Mouse (Mus musculus): Measurements from ENCODE around the gene Usp40. TPM values are rescaled to one million over a fixed set of nuclear protein-coding genes. Genes with fewer than 3 reads are reported as not detected.
A peak's percentile ranks its signal among the peaks of the same experiment; 100 is the strongest.

Gene Usp40
- total RNA-seq, 2 experiments from 2014 or later: 15.1 to 27.2 TPM

DNA sequence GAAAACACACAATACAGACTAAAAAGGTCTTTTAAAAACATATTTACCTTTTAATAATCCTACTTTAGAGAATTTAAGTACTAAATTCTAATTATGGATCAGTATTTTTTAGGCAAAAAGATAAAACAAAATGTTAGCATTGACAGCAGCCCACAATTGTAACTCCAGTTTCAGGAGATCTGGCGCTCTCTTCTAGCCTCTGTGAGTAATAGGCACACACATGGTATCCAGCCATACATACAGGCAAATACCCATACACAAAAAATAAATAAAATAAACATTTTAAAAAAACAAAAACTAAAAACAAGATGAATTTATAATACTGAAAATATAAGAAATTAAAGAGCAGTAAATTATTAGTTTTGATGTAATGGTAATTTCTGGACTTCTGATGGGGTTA lies 49.4 kb downstream of the Usp40 start:
- intact Hi-C loops (cut with DNase I): no loop called here
- DNase-seq (ENCODE audit: low spot score in 2 of 2): no peak

DNA sequence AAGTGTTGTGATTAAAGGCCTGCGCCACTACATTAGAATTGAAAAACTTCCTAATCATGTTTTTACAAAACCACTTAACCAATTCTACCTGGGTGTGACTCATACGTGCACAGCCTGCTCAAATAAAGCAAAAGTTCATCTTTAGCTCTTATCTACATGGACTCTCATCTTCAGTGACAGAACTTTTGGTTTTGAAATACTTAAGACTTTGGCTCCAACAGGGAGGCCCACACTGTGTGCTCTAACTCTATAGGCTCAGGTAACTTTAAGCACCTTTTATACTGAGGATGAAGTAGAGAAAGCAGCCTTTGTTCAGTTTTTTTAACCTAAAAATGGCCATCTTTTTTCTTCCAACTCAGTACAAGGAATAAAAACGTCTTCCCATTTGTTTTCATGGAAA lies 55.3 kb downstream of the Usp40 start:
- DNase-seq (ENCODE audit: low spot score in 2 of 2): no peak
- intact Hi-C loops (cut with DNase I): no loop called here

DNA sequence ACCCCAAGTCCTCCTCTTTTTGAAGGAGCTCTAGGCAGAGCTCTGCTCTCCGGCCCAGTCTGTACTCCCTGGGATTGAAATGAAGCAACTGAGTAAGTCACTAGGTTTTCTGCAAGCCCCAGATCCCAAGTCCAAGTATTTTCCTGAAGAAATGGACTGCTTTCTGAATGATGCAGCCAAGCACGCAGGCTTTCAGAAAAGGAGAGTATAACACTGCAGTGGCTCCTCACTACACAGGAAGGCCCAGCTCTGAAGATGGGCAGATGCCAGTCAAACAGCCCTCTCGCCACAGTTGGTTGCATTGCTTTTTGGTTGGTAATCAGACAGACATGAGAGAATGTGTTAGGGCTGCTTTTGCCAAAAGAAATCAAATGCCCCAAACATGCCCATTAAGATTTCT lies 56.7 kb downstream of the Usp40 start:
- intact Hi-C loops (cut with DNase I): no loop called here
- DNase-seq (ENCODE audit: low spot score in 2 of 2): no peak

DNA sequence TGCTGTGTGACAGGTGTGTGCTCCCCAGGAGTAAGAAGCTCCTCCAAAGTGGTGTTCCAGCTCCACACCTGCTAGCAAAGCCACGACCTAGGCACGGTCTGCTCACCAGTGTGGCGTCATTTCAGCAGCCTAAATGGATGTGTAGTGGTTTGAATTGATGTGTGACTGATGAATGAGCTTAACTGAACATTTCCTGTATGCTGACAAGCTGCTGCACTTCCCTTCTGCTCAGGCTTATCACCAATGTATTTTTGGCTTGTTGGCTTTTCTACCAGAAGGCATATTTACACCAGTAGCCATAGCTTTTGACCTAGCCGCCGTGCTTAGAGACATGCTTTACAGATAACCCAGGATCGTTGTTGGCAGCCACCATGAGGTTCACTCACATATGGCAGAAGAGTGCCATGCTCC lies 60.7 kb downstream of the Usp40 start:
- intact Hi-C loops (cut with DNase I): no loop called here
- no peak for DNase-seq (ENCODE audit: low spot score in 2 of 2)

- DNase-seq (ENCODE audit: low spot score in 2 of 2): no peak
- intact Hi-C loops (cut with DNase I): no loop called here
Measured at GRCm38 (mm10) chr1:87941765-87942164, 66.6 kb downstream of the Usp40 start.

DNA sequence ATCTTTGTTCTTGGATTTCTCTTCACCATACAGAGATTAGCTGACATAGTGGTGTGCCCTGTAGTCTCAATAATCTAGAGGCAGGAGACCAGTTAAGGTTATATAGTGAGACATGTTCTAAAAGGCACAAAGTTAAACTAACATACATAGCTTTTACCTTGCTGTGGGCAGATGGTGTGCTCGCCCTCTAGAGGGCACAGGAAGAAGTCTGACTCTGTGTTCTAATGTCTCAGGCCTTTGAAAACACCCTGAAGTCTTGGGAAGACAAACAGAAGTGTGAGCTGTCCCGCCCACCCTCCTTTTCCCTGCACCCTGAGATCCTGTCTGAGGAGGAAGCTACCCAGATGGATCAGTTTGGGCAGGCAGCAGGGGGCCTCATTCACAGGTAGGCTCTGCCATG lies 71.8 kb downstream of the Usp40 start:
- no peak for DNase-seq (ENCODE audit: low spot score in 2 of 2)
- intact Hi-C loops (cut with DNase I): no loop called here

- DNase-seq (ENCODE audit: low spot score in 2 of 2): peak; percentile 53 to 55
- intact Hi-C loops (cut with DNase I): no loop called here
Measured at GRCm38 (mm10) chr1:87936075-87936474, 72.3 kb downstream of the Usp40 start.

DNA sequence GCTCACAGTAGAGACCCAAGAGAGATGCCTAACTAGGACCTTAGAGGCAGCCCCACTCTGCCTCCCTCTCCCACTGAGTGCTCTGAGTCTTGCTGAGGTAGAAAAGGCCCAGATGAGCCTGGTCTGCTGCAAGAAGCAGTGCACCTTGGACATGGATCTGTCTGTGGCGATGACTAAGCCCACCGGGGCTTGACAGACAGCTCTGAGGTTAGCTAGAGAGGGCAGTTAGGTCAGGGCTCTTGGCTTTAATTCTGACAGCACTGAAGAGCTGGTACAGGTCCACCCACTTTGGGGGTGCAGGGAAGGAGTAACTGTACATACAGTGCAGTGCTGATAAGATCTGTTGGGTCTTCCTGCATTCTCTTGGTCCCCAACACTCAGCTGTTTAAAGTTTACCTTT lies 72.8 kb downstream of the Usp40 start:
- intact Hi-C loops (cut with DNase I): no loop called here
- no peak for DNase-seq (ENCODE audit: low spot score in 2 of 2)

GRCm38 (mm10) chr1:87935095-87935494 lies 73.3 kb downstream of the Usp40 start:
- intact Hi-C loops (cut with DNase I): no loop called here
- peak in 1 of 2 experiments; percentile 34 for DNase-seq (ENCODE audit: low spot score in 2 of 2)

GRCm38 (mm10) chr1:87933051-87933450 lies 75.3 kb downstream of the Usp40 start:
- intact Hi-C loops (cut with DNase I): no loop called here
- peak in 1 of 2 experiments; percentile 41 for DNase-seq (ENCODE audit: low spot score in 2 of 2)

- no peak for DNase-seq (ENCODE audit: low spot score in 2 of 2)
- intact Hi-C loops (cut with DNase I): loop anchor here (10.0 kb wide), 1 partner anchor 475 kb away; no protein-coding TSS in a partner anchor
Measured at GRCm38 (mm10) chr1:87929730-87930129, 78.6 kb downstream of the Usp40 start.

GRCm38 (mm10) chr1:87924888-87925287 lies 83.5 kb downstream of the Usp40 start:
- intact Hi-C loops (cut with DNase I): loop anchor here (5.0 to 10.0 kb wide), 3 partner anchors 133 to 470 kb away; no protein-coding TSS in a partner anchor
- DNase-seq (ENCODE audit: low spot score in 2 of 2): no peak

DNA sequence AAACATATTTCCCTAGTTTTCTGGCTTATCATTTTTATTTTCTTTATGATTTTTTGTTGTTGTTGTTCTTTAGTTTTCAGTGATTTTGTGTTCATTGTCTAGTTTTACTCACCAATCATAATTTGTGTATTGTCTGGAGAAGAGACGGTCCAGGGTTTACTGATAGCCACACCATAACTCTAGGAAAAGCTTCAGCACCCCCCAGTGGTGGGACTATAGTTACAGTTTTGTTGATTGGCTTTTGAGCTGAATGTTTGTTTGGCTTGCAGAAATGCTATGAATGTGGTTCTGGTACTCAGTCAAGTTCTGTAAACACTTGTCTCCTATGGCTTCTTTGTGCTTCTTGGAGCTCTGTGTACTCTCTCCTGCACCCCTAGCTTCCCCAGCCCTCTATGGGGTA lies 85.7 kb downstream of the Usp40 start:
- no peak for DNase-seq (ENCODE audit: low spot score in 2 of 2)
- intact Hi-C loops (cut with DNase I): loop anchor here (5.0 to 10.0 kb wide), 3 partner anchors 130 to 468 kb away; no protein-coding TSS in a partner anchor

DNA sequence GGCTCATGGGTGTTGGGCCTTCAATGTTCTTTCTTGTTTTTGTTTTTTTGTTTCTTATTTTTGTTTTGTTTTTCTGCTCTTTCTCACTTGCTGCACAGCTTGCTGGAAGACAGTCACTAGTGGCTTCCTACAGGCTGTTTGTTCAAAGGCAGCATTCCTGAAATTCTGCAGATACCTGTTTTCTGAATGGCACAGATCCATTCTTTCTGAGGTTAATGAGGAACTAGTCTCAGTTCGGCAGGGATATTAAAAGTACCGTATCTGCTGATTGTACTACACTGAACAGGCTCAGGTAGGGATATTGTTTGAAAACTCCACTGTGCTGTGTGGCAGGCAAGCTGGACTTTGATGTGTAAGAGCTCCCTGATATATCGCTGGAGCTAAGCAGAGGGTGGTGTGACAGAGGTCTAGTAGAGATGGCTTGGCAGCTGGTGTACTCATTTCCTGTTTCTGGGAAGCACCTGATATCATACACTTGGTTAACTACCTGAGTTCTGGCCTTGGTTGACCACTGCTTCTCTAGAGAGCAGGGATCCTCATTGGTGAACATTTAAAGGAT lies 88.2 kb downstream of the Usp40 start:
- intact Hi-C loops (cut with DNase I): loop anchor here (5.0 to 10.0 kb wide), 3 partner anchors 128 to 465 kb away; no protein-coding TSS in a partner anchor
- no peak for DNase-seq (ENCODE audit: low spot score in 2 of 2)

DNA sequence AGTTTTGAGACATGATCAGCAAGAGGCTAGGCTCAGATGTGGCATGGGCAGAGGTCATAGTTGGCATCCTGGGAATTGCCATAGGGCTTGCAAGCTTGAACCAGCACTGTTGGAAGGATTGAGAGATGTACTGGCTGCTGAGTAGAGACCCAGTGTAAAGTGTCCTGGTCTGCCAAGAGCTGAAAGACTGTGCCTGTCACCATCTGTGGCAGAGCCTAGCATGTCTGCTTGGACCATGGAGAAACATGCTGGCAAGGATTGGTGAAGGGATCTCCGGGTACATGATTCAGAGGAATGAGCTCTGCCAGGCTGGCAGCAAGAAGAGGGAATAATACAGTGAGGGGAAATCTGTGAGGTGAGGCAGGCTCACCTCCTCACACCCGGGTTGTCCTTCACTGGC lies 90.3 kb downstream of the Usp40 start:
- intact Hi-C loops (cut with DNase I): no loop called here
- no peak for DNase-seq (ENCODE audit: low spot score in 2 of 2)

DNA sequence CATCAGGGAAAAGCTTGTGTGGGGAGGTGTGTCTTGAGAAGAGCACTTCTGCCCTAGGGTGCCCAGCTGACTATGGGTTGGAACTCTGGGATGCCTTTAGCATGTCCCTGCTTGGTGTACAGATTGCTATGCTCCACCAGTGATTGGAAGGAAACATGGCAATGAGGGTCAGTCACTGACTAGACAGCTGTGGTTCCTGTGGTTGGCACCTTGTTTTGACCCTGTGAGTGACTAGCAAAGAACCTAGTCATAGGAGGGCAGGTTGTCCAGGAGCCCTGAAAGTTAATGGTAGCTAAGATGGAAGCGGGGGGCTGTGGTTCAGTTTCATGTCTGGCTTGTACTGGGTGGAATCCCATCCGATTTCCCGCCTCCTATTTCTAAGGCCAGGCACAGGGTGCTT lies 91.0 kb downstream of the Usp40 start:
- no peak for DNase-seq (ENCODE audit: low spot score in 2 of 2)
- intact Hi-C loops (cut with DNase I): no loop called here

- intact Hi-C loops (cut with DNase I): loop anchor here (5.0 kb wide), 1 partner anchor 61 kb away; the partner anchor contains the start of gene Dgkd
- DNase-seq (ENCODE audit: low spot score in 2 of 2): no peak
Measured at GRCm38 (mm10) chr1:87913356-87913755, 95.0 kb downstream of the Usp40 start.

DNA sequence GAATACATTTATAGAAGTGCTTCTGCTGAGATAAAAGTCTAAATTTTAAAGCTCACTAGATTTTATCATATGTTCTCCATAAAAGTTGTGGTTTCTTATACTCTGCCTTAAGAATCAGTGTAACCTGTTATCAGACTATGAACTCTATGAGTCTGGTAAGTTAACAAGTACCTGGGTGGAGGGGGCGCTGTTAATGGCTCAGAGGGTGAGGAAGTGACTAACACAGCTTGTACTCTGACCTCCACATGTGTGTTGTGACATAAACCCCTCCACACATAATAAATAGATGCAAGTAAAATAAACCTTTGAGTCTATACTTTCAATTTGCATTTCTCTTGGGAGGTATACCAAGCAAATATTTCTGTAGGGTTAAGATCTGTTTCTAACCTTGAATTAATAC lies 97.9 kb downstream of the Usp40 start:
- intact Hi-C loops (cut with DNase I): loop anchor here (5.0 kb wide), 1 partner anchor 58 kb away; the partner anchor contains the start of gene Dgkd
- no peak for DNase-seq (ENCODE audit: low spot score in 2 of 2)

- no peak for DNase-seq (ENCODE audit: low spot score in 2 of 2)
- intact Hi-C loops (cut with DNase I): no loop called here
Measured at GRCm38 (mm10) chr1:87909565-87909964, 98.8 kb downstream of the Usp40 start.

DNA sequence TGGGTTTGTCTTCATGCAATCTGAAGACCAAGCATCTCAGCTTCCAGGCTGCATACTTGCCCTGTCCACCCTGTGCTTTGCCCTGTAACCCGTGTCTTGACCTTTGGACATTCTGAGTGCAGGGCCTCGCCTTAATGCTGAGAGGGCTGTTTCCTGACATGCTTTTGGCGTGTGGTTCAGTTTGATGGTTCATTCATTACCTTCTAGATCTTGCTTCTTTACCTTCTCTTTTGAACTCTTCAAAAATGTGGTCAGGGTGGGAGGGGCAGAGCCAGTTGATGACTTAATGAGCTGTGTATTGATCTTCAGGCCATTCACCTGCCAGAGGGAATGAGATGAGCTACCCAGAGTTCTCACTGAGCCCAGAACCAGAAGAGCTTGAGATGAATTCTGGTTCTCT lies 99.6 kb downstream of the Usp40 start:
- intact Hi-C loops (cut with DNase I): no loop called here
- no peak for DNase-seq (ENCODE audit: low spot score in 2 of 2)

- intact Hi-C loops (cut with DNase I): no loop called here
- DNase-seq (ENCODE audit: low spot score in 2 of 2): no peak
Measured at GRCm38 (mm10) chr1:87908006-87908405, 100.3 kb downstream of the Usp40 start.

Data from left cerebral cortex, postnatal 36 days (tissue).